Mouse (Mus musculus) bone marrow, adult 2 months (tissue): ENCODE results near the gene Rpp25l. TPM values are rescaled to one million over a fixed set of nuclear protein-coding genes. Genes with fewer than 3 reads are reported as not detected.

Experiments used
- H3K27ac ChIP-seq: fragments of 200-500 bp; 2 replicates; pipeline ENCODE4 v1.5.1; 2012; ENCODE audit warnings: low read depth, mild to moderate bottlenecking, control low read depth, inconsistent platforms, low read length; ENCODE audit not compliant: control insufficient read depth, poor library complexity, insufficient read depth
- H3K4me1 ChIP-seq: fragments of 200-500 bp; 2 replicates; pipeline ENCODE4 v1.6.1; 2011; ENCODE audit warnings: low read length; ENCODE audit not compliant: control insufficient read depth, insufficient read depth
- H3K4me3 ChIP-seq: fragments of 200-500 bp; replicated peaks from 2 replicates; pipeline ENCODE3; 2011; ENCODE audit warnings: mild to moderate bottlenecking, low read depth, low read length, control low read depth; ENCODE audit not compliant: control insufficient read depth
- CTCF ChIP-seq: fragments of 200-500 bp; IDR thresholded peaks from 2 replicates; pipeline ENCODE4 v1.5.1; 2011; ENCODE audit warnings: low read length, control low read depth; ENCODE audit not compliant: control insufficient read depth, insufficient read depth
- POLR2A ChIP-seq: fragments of 200-500 bp; IDR thresholded peaks from 2 replicates; pipeline ENCODE4 v1.6.1; 2011; ENCODE audit warnings: low read depth, mild to moderate bottlenecking, control low read depth, low read length, borderline replicate concordance; ENCODE audit not compliant: control insufficient read depth
- WGBS: fragments of 180-500 bp; shearing (Covaris S2); methylation state at CpG from one replicate; pipeline ENCODE4 v1.1.7; 2018; 5-methylcytosine and 5-hydroxymethylcytosine counted together
- polyA plus RNA-seq: library from polyadenylated mRNA; stranded (reverse); fragments of >200 nt; gene quantifications from 2 replicates; pipeline ENCODE4 v1.2.4, GENCODE M21; 2011; ENCODE audit warnings: low replicate concordance; ENCODE audit not compliant: missing spikeins, insufficient read depth, insufficient read length

Rpp25l gene
- polyA plus RNA-seq, 1 experiment: 37.2 TPM

DNA sequence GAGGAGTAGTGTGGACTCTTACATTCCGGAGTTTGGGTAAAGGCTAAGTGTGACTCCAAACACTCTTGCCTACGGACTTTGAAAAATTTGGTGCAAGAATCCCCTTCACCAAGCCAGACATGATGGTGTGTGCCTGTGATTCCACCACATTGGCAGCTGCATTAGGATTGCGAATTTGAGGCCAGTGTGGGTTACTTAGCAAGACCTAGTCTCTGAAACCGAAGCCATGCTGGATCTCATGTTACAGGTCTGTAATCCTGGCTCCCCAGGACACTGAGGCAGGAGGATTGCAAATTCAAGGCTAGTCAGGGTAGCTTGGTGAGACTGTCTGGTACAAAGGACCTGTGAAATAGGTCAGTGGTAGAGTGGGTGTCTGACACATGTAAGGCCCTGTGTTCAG, 45.4 kb upstream of the Rpp25l start:
- Histone ChIP-seq H3K27ac (no peak overlapping the region), H3K4me3 (no peak overlapping the region), H3K4me1 (peaks cover 3% of the 10 kb centered on the region)
- 84% methylated on average over 4 of the region's 4 CpGs for WGBS
- TF ChIP-seq POLR2A (no peak), CTCF (no peak)

DNA sequence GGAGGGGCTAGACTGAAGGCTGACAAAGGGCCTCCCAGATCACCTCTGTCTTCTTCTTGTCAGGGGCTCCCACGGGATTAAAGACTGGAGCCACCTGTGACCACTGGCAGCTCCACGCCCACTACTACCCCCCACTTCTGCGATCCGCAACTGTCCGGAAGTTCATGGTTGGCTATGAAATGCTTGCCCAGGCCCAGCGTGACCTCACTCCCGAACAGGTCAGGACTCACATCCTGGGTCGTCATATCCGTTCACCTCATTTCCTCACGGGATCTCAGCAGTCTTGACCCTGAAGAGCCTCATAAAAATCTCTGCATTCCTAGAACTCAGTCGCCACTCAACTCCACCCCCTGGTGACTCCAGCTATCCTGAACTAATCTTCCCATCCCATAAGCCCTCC, 44.7 kb upstream of the Rpp25l start:
- H3K27ac ChIP-seq: no peak overlapping the region
- 88% methylated on average over 11 of the region's 11 CpGs for WGBS
- TF ChIP-seq CTCF (no peak), POLR2A (no peak)
- peaks cover 3% of the 10 kb centered on the region for H3K4me1 ChIP-seq
- no peak overlapping the region for H3K4me3 ChIP-seq

DNA sequence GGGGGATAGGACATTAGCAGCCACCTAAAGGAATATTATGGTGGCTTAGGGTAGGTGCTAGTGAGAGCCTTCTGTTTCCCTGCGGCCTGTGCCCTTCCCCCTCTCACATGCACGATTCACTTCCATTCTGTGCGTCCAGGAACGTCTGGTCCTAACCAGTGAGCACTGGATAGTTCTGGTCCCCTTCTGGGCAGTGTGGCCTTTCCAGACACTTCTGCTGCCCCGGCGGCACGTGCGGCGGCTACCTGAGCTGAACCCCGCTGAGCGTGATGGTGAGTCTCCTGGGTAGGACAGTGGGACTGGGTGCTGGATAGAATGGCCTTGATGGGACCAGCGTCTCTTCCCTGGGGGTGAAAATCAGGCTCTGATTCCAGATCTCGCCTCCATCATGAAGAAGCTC, 44.0 kb upstream of the Rpp25l start:
- Histone ChIP-seq H3K27ac (no peak overlapping the region), H3K4me1 (peaks cover 3% of the 10 kb centered on the region), H3K4me3 (no peak overlapping the region)
- TF ChIP-seq CTCF (no peak), POLR2A (no peak)
- 89% methylated on average over 13 of the region's 13 CpGs for WGBS

DNA sequence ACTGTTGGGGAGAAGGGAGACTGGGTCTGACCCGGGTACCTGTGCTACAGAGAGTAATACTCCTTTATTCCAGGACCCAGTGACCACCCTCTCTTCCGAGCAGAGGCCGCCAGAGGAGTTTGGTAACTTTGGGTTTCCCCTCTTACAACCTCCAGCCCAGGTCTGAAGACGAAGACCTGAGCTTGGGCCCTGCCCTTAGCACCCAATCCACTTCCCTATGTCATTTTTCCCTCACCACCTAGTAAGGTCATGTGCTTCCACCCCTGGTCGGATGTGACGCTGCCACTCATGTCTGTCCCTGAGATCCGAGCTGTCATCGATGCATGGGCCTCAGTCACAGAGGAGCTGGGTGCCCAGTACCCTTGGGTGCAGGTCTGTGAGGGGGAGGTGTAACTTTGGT, 43.1 kb upstream of the Rpp25l start:
- TF ChIP-seq POLR2A (no peak), CTCF (no peak)
- WGBS: 46% methylated on average over 8 of the region's 8 CpGs
- Histone ChIP-seq H3K4me1 (peaks cover 3% of the 10 kb centered on the region), H3K4me3 (peak overlapping the region; percentile 78), H3K27ac (no peak overlapping the region)

DNA sequence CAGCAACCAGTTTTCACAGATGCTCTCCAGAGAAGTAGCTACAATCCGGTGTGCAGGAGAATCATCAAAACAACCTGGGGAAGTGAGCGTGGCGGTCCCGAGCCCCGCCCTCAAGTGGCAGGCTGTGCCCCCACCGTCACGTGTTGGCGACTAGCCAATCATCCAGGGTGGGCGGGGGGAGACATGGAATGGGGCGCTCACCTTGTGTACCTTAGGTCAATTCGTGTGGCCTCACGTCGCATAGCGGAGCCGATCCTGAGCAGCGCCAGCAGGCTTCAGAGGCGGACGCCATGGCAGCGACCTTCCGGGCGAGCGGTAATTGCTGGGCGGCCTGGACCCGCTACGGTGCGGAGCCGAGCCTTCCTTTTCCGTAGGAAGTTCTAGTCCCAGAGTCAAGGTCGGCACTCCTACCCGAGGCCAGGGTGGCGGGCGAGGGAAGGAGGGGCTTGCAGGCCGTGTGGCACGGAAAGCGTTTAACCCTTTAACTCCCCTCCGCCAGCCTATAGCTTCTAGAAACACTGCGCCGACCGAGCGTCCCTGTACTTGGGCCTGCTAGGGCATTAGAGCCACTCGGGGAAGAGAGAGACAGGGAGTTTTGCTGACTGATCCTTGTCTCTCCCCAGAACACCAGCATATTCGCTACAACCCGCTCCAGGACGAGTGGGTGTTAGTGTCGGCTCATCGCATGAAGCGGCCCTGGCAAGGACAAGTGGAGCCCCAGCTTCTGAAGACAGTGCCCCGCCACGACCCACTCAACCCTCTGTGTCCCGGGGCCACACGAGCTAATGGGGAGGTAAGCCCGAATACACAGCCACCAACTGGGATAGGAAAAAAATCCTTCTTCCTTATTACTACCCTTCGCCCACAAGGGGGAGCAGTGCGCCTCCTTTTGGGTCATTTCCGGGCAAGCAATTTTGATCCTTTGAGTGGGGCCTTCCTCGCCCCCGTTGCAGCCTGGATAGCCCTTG, 42.3 kb upstream of the Rpp25l start, which contains the start of gene Sigmar1:
Gene Sigmar1, minus strand, starts transcription at position 820 of the 968 bp plus-strand sequence.
- TF ChIP-seq CTCF (peak; percentile 79), POLR2A (peak; percentile 80; the same call in 1 of the 2 replicates)
- under 1% methylated on average over 57 of the region's 57 CpGs for WGBS
- H3K4me3 ChIP-seq: peak within 1 kb of the TSS; percentile 78

DNA sequence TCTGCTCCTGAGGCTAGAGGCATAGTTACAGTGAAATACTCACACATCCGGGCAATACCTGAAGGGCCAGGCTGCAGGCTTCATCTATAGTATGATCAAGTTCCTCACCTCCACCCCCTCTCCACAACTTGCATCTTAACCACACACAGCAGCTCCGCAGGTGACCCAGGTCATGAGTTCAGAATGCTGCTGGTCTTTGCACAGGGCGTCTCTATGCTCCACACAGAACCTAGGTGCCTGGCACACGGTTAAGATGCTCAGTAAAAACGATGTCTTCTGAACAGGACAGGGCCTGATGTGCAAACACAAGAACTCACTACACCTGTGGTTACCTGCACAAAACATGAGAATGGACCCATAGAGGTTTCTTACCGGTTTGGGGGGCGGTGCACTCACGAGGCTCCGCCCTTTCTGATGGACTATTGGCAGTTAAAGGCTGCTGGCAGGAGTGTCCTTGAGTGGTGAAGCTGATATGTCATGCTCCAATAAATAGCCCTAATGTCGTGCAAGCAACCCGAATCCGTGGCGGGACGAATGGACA, 41.5 kb upstream of the Rpp25l start, which contains the start of gene Galt:
Gene Galt, plus strand, starts transcription at position 432 of the 541 bp plus-strand sequence.
- WGBS: 12% methylated on average over 14 of the region's 14 CpGs

More for the DNA sequence above, 42.3 kb upstream of the Rpp25l start, which contains the start of gene Sigmar1:
- H3K4me1 ChIP-seq: peaks cover 1% of the 10 kb centered on the region; the same call in 1 of the 2 replicates
- peak within 1 kb of the TSS; percentile 62 for H3K27ac ChIP-seq

DNA sequence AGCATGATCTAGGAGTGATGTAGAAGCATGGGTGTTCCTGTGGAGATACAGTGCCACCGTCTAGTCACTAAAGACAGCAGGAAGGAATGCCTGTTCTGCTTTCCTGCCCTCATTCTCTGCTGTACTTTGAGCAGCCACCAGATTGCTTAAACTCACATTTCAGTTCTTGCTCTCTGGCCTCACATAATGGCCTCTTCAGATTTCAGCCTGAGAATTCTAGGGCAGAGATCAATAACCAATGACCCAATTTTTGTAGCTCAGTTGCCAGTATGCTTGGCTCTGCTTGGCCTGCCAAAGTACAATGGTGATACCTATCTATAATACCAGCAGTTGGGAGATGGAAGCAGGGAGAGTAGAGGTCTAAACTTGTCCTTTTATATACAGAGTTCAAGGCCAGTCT, 31.7 kb upstream of the Rpp25l start:
- Histone ChIP-seq H3K4me3 (no peak overlapping the region), H3K4me1 (no peaks in the 10 kb centered on the region; the same call in 1 of the 2 replicates), H3K27ac (no peak overlapping the region)
- WGBS: 78% methylated on average over 1 of the region's 1 CpGs
- TF ChIP-seq CTCF: no peak
- TF ChIP-seq POLR2A: no peak

More for the DNA sequence above, 41.5 kb upstream of the Rpp25l start, which contains the start of gene Galt:
- TF ChIP-seq CTCF (no peak), POLR2A (no peak)
- Histone ChIP-seq H3K4me1 (peaks cover 1% of the 10 kb centered on the region; the same call in 1 of the 2 replicates), H3K27ac (peak within 1 kb of the TSS; percentile 62), H3K4me3 (peak within 1 kb of the TSS; percentile 78)

DNA sequence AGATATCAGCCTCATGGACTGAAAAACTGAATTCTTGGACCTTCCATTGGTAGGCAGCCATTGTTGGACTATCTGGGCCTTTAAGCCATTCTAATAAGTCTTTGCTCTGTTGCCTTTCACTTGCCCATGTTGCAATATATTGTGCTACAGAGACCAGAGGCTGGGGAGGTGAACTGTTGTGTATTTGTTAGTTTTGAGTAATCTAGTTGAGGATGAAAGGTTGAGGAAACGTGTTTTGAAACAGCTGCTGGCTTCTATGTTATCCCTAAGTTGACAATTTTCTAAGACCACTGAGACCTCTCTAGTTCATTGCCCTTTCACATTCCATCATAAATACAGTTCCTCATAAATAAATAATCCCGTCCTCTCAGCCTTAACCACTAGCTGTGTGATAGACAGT, 30.8 kb upstream of the Rpp25l start:
- no peaks in the 10 kb centered on the region; the same call in 1 of the 2 replicates for H3K4me1 ChIP-seq
- no peak overlapping the region for H3K27ac ChIP-seq
- 76% methylated on average over 2 of the region's 2 CpGs for WGBS
- no peak overlapping the region for H3K4me3 ChIP-seq
- no peak for TF ChIP-seq CTCF
- TF ChIP-seq POLR2A: no peak
